Mouse (Mus musculus) layer of hippocampus, adult 9-10 months (tissue): ENCODE measurements around the gene Bahcc1.
A peak's percentile ranks its signal among the peaks of the same experiment; 100 is the strongest.

Experiments
- DNase-seq: peaks from one replicate; pipeline ENCODE4 v3.0.0; 2022; ENCODE audit warnings: low spot score

Gene Bahcc1

DNA sequence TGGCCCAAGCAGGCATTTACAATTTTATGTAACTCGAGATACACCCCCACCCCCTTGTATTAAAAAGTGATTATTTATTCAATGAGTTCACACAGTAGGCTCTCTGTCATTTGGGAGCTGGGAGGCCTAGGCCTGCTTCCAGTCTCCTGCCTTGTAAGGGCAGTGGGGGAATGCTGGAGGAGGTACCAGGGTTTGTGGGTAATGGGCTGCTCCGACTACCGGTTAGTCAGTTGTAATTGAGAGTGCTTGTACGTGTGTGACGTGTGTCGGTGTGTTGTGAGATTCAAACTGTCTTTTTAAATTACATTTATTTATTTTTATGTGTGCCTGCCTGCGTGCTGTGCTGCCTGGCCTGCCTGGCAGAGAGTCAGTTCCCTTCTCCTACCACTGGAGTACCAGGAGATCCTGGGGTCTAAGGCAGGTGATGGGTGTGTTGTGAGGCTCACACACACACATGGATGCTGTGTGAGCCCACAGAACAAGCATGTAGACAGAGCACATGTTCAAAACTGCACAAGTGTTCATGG lies 3.8 kb upstream of the Bahcc1 start:
- no peak for DNase-seq

DNA sequence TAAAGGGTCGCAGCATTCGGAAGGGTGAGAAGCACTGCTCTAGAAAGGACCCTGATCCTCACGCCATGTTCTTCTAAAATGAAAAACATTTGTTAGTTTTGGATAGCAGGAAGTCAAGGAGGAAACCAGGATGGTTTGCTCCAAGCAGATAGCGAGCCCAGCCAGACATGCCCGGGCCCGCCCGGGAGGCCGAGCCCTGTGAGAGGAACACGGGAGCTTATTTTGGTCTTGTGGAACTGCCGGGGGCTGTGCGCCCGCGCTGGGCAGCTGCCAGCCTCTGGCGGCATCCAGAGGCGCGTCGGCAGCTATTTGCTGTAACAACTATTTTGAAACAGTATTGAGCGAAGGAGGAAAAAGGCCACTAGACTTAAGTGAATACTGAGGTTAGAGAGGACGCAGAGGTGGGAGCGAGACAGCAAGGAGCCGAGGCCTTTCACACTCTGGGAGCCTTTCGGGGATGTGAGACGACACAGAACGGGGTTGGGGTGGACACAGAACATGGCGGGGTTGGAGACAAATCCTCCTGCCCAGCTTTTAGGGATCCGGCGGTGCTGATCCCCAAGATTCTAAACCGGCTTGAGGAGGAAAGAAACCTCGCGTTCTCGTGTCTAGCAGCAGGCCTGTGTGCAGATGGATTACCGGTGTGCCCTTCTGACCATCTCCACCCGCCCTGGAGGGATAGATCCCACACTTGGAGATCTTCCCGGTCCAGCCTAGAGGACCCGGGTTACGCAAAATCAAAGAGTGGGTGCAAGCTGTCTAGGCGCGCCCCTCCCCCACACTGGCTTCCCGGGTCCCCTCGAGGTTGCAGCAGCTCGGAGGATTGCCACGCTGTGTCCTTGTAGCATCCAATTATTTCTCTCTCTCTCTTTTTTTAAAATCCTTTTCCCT lies 2.6 kb upstream of the Bahcc1 start:
- no peak for DNase-seq

DNA sequence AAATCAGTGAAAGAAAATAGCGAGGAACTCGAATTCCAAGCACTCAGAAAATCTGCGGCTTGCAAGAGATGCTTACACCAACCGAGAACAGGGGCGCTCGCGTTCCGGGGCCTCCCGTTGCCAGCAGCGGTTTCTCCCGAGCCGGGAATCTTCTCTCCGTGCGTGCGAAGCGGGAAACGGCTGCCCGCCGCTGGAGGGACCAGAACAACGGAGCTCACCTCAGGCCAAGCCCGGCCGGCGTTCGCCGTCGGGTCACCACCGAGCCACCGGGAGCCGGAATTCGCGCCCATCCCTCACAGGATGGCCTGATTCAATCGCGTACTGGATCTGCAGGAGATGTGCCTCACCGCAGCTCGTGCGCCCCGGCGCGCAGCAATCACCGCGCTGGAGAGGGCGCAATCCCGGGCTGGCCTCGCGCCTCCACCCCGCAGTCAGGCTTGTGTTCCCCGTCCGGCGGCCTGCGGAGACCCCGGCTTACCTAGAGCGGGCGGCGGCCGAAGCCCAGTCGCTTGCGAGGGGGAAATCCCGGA lies 1.8 kb upstream of the Bahcc1 start:
- no peak for DNase-seq

DNA sequence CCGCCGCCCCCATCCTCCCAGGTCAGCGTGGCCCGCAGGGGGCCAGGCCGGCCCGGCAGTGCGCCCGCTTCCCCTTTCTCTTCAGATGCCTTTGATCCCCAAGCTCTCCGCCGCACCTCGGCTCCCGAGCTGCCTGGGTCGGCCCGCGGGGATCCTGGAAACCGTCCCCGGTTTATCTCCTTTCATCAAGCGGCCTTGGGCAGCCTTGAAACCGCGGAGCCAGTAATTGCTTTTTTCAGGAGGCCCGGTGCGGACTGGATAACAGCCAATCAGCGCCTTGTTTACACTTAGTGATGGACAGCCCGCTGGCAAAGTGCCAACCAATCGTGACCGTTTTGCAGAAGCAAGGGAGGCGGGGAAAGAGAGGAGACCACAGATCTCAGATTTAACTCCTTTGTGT lies 1.4 kb upstream of the Bahcc1 start:
- DNase-seq: peak; percentile 100

DNA sequence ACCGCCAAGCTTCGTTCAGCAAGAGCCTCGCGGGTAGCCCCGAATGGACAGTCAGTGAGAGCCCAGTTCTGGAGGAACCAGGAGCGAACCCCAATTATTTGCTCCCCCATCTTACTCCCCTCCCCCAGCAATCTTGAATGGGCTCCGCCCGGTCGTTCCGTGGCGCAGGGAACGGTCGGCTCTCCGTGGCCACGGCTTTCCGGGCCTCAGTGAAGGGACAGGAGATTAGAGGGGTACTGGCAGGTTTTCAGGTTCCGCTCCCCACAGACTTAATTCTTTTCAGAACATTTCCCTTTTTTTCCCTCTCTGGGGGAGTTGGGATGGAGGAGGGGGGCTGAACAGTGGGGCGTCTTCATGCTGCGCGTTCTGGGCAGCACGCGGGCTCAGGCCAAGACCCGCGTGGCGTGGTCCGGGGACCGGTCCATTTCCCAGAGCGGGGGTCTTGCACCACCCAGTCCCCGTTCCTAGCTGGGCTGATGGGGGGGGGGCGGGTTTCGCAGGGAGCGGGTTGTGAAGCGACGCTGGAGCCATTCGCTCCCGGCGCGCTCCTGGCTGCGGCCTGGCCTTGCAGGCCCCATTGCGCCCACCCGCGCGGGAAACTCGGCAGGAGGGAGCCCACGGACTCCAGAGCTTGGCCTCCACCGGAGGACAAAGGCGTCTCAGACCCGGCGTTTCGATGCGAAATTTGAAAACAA lies 841 bp downstream of the Bahcc1 start:
- DNase-seq: no peak

DNA sequence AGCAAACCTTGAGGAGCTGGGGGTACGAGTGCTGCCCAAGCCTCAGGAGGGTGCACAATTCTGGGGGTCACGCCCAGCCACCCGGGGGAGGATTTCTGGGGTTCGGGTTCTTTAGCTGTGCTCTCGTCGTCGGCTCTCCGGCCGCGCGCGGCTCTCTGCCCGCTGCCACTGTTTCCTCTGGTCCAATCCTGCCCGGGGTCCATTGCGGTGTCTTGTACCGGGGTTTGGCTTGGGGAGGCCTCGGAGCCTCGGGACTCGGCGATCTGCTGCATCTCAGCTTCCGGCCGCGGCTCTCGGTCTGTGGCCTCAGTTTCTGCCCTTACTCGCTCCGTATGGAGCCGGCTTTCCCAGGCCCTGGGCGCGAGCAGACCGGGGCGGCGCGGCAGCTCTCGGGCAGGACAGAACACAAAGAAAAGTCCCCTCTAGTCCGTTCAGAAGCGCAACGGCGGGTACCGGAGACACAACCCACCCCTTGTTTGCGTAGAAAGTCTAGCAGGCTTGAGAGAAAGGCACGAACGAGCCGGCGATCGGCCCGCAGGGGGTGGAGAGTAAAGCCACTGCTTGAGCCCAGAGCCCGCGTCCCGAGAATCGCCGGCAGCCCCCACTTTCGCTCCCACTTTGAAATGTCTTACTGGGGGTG lies 1.5 kb downstream of the Bahcc1 start:
- DNase-seq: no peak

DNA sequence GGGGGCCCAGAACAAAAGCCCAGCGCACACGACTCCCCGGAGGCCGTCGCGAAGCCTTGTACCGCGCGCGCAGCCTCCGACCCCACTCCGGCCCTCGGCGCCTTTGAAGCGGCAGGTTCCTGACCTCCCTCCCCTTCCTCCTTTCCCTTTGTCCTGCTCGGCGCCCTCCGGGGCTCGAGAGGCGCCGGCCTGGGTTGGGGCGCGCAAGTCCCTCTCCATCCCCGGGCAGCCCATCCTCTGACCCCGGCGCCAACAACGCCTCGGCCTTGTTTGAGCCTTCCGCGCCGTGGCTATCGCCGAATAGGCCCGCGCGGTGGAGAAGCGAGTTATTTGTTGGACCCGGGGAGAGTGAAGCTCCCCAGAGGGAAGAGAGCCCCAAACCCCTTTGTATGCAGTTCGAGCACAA lies 2.0 kb downstream of the Bahcc1 start:
- no peak for DNase-seq

DNA sequence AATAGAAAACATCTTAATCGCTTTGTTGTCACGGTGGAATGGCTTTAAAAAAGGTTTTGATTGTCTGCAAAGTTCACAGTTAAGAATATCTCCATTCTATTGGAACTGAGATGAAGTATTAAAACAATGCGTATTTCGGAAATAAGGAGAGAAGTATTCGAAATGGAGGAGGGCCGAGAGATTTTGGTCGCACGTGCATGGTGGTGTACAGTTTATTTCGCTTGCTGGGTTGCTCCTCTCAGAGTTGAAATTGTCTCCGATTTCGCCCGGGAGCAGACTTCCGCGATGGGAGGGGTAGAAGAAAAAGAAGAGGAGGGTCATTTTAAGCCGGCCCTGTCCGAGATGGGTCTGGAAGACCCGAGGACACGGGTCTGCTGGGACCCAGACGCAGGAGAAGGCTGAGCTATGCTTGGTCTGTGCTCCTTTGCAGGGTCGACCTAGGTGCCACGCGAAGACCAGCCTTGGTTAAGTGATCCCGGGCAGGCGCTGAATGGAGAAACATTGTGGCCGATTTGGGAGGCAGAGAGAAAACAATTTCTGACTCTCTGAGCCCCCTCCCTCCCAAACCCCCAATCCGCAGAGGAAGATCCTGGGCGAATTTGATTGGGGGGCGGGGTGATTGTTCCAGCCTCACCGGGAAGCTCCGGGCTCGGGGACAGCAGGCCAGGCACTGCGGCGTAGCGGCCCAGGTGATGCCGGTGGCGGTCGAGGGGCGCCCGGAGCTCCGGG lies 2.8 kb downstream of the Bahcc1 start:
- DNase-seq: no peak

DNA sequence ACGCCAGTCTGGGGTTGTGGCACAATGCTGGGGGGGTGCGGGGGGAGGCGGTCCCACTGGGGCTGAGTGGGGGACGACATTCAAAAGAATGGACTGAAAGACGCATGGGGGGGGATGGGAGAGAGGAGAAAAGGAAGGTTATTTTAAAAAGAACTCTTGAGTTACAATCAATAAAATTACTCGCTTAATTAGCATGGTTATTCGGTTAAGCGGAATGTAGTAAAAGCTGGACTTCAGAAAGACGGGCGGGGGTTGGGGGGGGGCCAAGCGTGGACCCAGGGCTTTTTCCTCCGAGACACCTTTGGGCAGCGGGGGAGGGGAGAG lies 3.3 kb downstream of the Bahcc1 start:
- no peak for DNase-seq

DNA sequence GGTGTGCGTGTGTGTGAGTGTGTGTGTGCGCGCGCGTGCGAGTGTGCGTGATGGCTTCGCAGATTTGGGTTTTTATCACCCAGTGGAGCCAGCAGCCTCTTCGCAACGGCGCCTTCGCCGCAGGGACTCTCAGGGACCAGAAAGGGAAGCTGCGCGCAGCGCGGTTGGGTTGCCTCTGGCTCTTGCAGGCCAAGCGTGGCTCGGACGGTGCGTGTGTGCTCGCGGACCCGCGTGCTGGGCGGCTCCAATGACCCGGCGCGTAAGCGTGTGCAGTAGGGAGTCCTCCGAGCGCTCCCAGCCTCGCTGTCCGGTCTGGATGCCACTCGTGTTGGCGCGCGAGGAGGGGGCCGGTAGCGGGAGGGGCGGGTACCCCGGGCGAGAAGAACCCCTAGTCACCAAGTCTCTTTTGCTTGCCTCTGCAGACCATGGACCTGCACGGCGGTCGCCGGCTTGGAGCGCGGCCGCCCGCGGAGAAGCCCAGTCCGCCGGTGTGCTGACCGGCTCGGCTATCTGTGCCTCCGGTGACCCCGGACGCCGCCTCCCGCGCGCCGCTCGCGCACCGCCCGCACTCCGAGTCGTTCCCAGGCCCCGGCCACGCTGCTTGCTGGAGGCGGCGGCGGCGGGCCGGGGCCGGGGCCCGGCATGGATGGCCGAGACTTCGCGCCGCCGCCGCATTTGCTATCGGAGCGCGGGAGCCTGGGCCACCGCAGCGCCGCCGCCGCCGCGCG lies 3.9 kb downstream of the Bahcc1 start:
- no peak for DNase-seq

DNA sequence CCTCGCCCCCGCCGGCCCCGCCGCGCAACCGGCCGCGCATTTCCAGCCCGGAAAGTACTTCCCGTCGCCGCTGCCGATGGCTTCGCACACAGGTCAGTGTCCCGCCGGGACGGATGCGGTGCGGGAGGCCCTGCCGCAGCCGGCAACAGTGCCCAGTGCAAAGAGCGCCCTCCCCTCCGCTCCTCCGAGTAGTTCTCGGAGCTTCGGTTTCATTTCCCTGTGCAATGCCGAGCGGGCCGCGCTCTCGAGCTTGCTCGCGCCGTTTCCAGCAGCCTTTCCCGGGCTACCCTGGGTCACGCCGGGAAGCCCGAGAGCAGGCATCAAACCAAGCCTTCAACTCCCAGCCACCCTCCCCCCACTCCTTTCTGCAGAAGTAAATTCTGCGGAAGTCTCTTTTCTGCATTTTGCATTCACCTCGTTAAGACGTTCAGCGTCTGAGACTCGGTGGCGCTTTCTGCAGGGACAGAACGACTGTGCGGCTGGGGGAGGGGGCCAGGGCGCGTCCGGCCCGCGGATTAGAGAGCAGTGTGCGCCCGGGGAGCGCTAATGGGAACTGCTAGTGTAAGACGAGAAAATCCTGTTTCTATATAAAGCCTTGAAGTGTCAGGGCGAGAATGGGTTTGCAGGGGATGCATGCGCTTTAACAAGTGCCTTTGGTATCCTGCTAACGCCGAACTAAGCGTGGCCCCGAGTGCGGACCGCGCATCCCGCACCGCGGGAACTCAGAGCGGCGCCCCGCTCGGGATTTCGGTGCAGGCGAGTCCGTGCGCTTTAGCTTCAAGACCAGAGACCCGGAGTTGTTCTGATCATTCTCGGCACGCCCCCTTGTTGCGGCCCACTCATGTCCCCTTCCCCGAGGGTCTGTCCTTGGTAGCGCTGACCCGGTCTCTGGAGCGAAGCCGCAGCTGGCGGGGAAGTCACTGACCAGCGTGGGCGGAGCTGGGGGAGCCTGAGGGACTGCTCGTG lies 4.7 kb downstream of the Bahcc1 start:
- no peak for DNase-seq

DNA sequence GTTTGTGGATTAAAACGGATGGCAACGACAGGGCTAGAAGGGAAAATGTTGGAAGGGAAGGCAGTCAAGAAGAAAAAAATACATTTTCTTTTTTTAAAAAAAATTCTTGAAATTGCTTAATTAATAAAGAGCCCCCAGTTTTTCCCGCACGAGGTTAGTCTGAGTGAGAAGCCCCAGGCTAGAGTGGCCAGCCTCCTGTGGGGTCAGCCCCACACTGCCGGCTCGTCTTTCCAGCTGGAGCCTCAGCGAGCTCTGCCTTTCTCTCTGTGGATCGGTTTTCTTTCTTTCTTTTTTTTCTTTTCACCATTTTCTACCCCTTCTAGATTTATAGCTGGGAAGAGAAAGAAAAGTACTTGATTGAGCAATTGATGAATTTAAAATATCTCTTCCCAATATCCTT lies 5.6 kb downstream of the Bahcc1 start:
- no peak for DNase-seq

DNA sequence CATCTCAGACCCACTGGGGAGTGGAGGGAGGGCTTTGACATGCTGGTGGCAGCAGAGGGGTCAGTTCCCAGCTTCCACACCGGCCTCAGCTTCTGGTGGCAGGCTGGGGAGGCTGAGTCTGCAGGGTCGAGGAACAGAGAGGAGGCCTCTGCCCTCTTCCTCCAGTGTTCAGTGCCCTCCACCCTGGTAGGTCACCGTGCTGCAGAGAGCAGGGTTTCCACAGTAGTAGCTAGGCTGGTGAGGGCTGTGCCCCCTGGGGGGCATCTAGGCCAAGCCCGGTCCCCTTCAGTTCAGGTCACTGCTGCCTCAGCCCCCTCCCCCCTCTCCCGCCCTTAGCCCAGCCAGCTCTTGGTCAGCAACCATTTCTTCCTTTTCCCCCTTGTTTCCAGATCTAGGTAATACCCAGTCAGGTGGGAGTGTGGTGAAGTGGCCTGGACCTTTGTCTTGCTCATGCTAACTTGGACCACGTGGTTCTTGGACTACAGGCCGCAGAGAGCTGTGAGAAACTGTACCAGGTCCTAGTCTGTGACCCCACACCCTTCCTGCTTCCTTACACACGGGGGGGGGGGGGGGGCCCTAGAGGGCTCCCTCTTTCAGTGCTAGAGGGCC lies 6.1 kb downstream of the Bahcc1 start:
- DNase-seq: no peak

DNA sequence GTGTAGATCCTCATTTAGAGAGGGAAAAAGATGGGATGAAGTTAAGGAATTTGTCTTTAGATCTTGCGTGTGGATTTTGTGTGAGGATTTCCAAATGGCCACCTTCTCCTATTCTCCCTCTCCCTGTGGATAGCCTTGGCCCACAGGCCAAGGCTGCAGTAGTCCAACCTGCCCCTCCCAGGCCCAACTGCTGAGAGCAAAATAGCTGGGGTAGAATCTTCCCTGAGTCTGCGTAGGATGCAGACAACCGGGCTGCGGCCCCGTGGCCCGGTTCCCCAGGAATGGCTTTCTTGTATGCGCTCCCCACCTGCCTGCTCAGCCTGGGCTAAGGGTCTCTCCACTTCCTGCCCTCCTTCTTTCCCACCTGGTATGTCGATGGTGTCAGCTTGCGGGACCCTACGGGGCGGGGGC lies 6.8 kb downstream of the Bahcc1 start:
- no peak for DNase-seq

DNA sequence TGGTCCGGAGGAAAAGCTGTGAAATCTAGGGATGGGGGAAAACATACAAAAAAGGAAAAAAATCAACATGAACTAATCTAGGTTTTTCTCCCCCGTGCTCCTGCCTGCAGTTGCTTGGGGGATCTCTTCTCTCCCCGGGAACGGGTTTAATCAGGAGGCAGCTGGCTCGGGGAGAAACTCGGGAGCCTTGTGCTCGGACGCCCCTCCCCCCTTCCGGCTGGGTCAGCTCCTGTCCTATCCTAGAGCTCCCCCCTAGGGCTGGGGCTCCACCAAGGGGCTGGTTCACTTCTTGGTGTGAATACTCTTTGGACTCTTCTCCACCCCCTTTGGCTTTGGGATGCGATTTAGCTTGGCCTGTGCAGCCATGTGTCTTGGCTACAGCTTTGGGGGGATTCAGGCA lies 7.5 kb downstream of the Bahcc1 start:
- DNase-seq: no peak

DNA sequence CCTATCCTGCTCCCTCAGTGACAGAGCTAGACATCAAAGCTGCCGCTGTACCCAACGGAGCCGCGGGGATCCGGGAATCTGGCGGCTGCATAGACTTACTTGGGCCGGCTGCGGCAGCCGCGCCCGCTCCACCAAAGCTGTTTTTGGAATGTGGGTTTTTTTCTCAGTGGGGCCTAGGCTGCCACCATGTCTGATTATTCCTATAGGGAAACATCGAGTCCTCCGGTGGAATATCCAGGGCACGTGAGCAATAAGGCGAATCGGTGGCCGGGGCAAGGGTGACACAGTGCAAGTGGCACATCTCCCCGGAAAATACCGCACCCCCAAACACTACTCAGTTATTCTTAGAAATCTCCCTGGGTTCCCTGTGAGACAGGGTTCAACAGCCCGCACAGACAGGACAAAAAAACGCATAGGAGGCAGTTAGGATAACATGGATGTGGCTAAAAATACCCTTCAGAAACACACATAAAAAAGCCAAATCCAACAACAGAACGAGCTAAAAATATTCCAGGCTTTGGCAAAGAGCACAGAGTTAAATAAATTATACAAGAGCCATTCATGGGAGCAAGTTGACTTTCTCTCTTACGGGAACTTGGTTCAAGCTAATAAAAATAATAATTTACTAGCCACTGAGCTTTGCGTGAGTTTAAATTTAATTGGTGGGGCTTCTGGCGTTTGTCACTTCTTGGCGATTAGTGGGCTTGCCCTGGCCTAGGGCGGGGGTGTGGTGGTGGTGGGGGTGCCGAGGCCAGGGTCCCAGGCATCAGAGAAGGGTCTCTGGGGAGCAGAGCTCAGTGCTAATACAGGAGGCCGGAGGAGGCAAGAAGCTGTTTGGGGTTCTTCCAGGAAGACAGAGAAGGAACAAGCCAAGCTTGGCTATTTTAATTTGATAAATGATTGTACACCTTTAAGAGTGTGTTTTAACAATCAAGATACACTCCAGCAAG lies 8.5 kb downstream of the Bahcc1 start:
- DNase-seq: no peak

DNA sequence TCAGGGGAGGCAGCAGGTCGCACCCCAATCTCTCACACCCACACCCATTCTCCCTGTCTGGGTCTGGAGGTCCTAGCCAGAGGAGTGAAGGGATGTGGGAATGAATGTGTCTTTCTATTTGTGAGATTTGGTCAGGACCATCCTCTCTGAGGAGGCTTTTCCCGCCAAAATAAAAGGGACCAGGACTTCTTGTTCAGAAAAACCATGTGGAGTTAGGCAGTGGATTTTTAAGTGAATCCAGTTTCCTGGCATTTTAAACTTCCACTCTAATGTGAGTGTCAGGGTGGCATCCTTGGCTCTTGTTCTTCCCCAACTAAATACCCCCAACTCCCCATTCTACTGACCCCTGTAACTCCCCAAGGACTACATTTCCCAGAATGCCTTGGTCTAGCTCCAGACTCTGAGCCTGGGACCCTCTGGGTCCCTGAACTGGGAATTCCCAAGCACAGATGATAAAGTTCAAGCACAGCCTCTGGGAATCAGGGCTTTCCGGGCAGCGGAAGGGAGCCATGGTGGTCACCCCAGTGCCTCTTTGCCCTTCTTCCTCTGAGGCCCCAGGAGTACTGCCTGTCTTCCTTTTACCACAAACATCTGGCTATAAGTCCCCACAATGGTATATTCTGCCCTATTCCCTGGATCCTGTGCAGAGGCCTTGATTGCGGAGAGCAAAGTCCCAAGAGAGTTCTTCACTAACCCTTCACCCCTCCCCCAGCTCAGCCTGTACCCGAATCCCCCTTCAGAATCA lies 9.4 kb downstream of the Bahcc1 start:
- DNase-seq: no peak
